Mouse (Mus musculus) liver, embryonic 14.5 days (tissue): ENCODE measurements around the gene Srsf7. TPM values are rescaled to one million over a fixed set of nuclear protein-coding genes. Genes with fewer than 3 reads are reported as not detected.
A peak's percentile ranks its signal among the peaks of the same experiment; 100 is the strongest.
"Not testable (repeated sequence)": the region's sequence is repeated elsewhere in the genome, so short reads cannot be mapped to it uniquely, and the experiment has no call there.

ENCODE experiments used
- ATAC-seq: fragments of 200-750 bp; cut with Nextera tagmentation; 2 replicates; pipeline ENCODE4 v1.8.0; 2017; ENCODE audit warnings: moderate number of reproducible peaks, mild to moderate bottlenecking, moderate library complexity; ENCODE audit not compliant: insufficient read depth
- DNase-seq, 3 experiments: peaks; one replicate each; pipeline ENCODE4 v3.0.0-alpha.2; 2012 to 2013; ENCODE audit warnings: low read depth in 3 of 3, low spot score in 3 of 3
- H3K27ac ChIP-seq: fragments of 300-500 bp; sonication (generic); 2 replicates; pipeline ENCODE4 v1.5.1; 2014; ENCODE audit warnings: moderate library complexity, mild to moderate bottlenecking, control low read depth, inconsistent platforms
- H3K27me3 ChIP-seq: fragments of 300-500 bp; sonication (generic); 2 replicates; pipeline ENCODE4 v1.6.1; 2014; ENCODE audit warnings: mild to moderate bottlenecking, low read length, moderate library complexity; ENCODE audit not compliant: control insufficient read depth, insufficient read depth
- H3K36me3 ChIP-seq: fragments of 300-500 bp; sonication (generic); replicated peaks from 2 replicates; pipeline ENCODE4 v1.6.1; 2014; ENCODE audit warnings: low read depth; ENCODE audit not compliant: control insufficient read depth, insufficient read depth
- H3K4me1 ChIP-seq, 2 experiments: fragments of 200-500 bp in 1 of 2; fragments of 300-500 bp in 1 of 2; sonication (generic) in 1 of 2; replicated peaks; 2 replicates each; pipeline ENCODE4 v1.6.1; 2012 to 2014; ENCODE audit warnings: antibody characterized with exemption in 1 of 2, inconsistent platforms in 1 of 2, low read length in 1 of 2; ENCODE audit not compliant: control insufficient read depth in 2 of 2, insufficient read depth in 2 of 2
- H3K4me2 ChIP-seq: fragments of 300-500 bp; sonication (generic); 2 replicates; pipeline ENCODE4 v1.6.1; 2014; ENCODE audit warnings: low read depth, mild to moderate bottlenecking, control low read depth, moderate library complexity
- H3K4me3 ChIP-seq, 2 experiments: fragments of 200-500 bp in 1 of 2; fragments of 300-500 bp in 1 of 2; sonication (generic) in 1 of 2; 2 replicates each; pipeline ENCODE4 v1.5.1; 2012 to 2014; ENCODE audit warnings: low read depth in 2 of 2, low read length in 2 of 2, mild to moderate bottlenecking in 2 of 2, control low read depth in 1 of 2, inconsistent platforms in 1 of 2, moderate library complexity in 1 of 2; ENCODE audit not compliant: insufficient read depth in 1 of 2
- H3K9ac ChIP-seq: fragments of 300-500 bp; sonication (generic); replicated peaks from 2 replicates; pipeline ENCODE4 v1.6.1; 2014; ENCODE audit warnings: mild to moderate bottlenecking, control low read depth, moderate library complexity
- H3K9me3 ChIP-seq: fragments of 300-500 bp; sonication (generic); 2 replicates; pipeline ENCODE4 v1.6.1; 2016; ENCODE audit warnings: low read length, mixed read lengths; ENCODE audit not compliant: control insufficient read depth
- CTCF ChIP-seq: IDR thresholded peaks from 2 replicates; pipeline ENCODE4 v1.5.1; 2016; ENCODE audit warnings: antibody characterized with exemption, low read depth, control low read depth
- EP300 ChIP-seq: IDR thresholded peaks from 2 replicates; pipeline ENCODE4 v1.6.1; 2016; ENCODE audit warnings: antibody characterized with exemption, low read depth
- WGBS: fragments of 180-500 bp; shearing (Covaris S2); extraction: QIAGEN DNeasy Blood & Tissue Kit; methylation state at CpG from one replicate; pipeline ENCODE4 v1.1.7; 2014; ENCODE audit not compliant: insufficient replicate concordance; 5-methylcytosine and 5-hydroxymethylcytosine counted together
- polyA plus RNA-seq, 2 experiments: library from polyadenylated mRNA; depleted of rRNA in 1 of 2; stranded (reverse) in 1 of 2; unstranded in 1 of 2; fragments of >200 nt; fragmentation: Nextera tagmentation in 1 of 2; extraction: Ambion mirVana in 1 of 2; gene quantifications; 2 replicates each; pipeline versions ENCODE4 v1.2.1 to v1.2.3; 2012 to 2014

Srsf7 gene
- polyA plus RNA-seq, 2 experiments: 146 to 264 TPM

DNA sequence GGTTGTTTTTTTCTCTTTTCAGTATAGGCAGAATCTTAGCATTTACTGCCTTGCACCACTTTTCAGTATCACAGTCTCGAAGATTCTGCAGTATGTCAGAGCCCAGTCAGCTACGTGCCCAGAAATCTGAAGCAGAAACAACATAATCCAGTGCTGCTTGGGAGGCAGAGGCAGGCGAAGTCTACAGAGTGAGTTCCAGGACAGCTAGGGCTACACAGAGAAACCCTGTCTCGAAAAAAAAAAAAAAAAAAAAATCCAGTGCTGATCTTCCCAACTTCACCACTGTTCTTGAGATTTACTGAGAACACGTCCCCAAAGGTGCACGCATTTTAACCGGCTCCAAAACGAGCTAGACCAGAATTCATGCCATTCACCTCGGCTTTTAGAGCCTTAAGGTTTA, 16.7 kb upstream of the Srsf7 start:
- peak overlapping the region; percentile 87 for H3K9ac ChIP-seq
- peaks cover 7 to 8% of the 10 kb centered on the region in 2 experiments; a peak in 3 of 4 replicates for H3K4me1 ChIP-seq
- no peaks in the 10 kb centered on the region; the same call in none of the 2 replicates for H3K36me3 ChIP-seq
- peak overlapping the region; percentile 79; the same call in 1 of the 2 replicates for H3K27ac ChIP-seq
- WGBS: 7% methylated on average over 9 of the region's 9 CpGs
- no peak for TF ChIP-seq EP300
- TF ChIP-seq CTCF: no peak
- peak overlapping the region; percentile 82 for H3K4me2 ChIP-seq
- H3K27me3 ChIP-seq: no peaks in the 10 kb centered on the region
- DNase-seq (no peak), ATAC-seq (peak; percentile 39)
- no peaks in the 10 kb centered on the region for H3K9me3 ChIP-seq
- peak overlapping the region; percentile 75 to 87 for H3K4me3 ChIP-seq

DNA sequence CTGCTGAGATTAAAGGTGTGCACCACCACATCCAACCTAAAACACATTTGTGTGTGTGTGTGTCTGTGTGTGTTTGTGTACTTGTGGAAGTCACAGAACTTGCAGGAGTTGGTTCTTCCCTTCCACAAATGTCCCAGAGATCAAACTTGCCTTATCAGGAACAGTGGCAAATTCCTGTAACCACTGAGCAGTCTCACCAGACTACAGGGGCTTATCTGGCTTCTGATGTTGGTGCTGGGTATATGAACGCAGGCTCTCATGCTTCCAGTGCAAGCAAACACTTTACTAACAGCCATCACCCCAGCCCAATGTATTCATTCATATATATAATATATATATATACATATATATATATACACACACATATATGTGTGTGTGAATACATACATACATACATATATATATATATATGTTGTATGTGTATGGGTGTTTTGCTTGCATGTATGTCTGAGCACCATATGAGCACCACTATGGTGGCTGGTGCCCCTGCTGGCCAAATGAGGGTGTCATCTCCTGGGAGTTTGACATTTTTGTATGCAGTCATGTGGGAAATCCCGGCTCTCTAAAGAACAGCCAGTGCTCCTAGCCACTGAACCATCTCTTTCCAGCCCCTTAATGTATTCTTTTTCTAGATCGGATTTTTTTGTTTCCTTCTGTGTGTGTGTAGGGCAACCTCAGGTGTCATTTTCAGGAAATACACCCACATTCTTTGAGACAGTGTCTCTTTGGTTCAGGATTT, 15.0 kb upstream of the Srsf7 start:
- H3K4me1 ChIP-seq: peaks cover 7 to 8% of the 10 kb centered on the region in 2 experiments; a peak in 3 of 4 replicates
- no peak for TF ChIP-seq EP300
- peak; percentile 58 for TF ChIP-seq CTCF
- no peak overlapping the region for H3K9ac ChIP-seq
- no peaks in the 10 kb centered on the region for H3K36me3 ChIP-seq
- H3K4me3 ChIP-seq: no peak overlapping the region
- 42% methylated on average over 3 of the region's 3 CpGs for WGBS
- H3K4me2 ChIP-seq: no peak overlapping the region
- H3K9me3 ChIP-seq: no peaks in the 10 kb centered on the region
- no peak overlapping the region for H3K27ac ChIP-seq
- ATAC-seq: no peak
- peak in 1 of 3 experiments; percentile 30 for DNase-seq
- H3K27me3 ChIP-seq: no peaks in the 10 kb centered on the region

DNA sequence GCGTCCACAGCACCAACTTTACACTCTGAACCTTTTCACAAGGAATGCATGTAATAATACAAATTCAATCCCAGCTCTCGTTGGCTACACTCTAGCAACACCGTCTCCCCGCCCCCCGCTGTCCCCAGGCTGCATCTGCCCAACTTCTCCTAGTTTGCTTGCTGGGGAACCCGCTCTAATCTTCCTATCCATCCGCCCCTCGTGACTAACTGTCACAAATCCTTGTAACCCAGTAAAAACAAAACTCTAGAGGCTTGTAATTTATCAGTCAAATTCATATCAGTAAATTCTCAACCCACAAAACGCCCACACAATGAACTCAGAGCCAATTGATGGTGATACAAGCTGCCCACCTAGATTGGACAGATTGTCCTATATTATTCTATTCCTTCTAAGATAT, 14.1 kb upstream of the Srsf7 start:
- peaks cover 7 to 8% of the 10 kb centered on the region in 2 experiments; a peak in 3 of 4 replicates for H3K4me1 ChIP-seq
- no peaks in the 10 kb centered on the region for H3K27me3 ChIP-seq
- H3K36me3 ChIP-seq: no peaks in the 10 kb centered on the region
- no peak overlapping the region for H3K27ac ChIP-seq
- H3K9me3 ChIP-seq: no peaks in the 10 kb centered on the region
- DNase-seq (no peak), ATAC-seq (no peak)
- no peak overlapping the region for H3K4me2 ChIP-seq
- no peak for TF ChIP-seq CTCF
- no peak for TF ChIP-seq EP300
- no peak overlapping the region for H3K4me3 ChIP-seq
- WGBS: 31% methylated on average over 9 of the region's 9 CpGs
- no peak overlapping the region for H3K9ac ChIP-seq

DNA sequence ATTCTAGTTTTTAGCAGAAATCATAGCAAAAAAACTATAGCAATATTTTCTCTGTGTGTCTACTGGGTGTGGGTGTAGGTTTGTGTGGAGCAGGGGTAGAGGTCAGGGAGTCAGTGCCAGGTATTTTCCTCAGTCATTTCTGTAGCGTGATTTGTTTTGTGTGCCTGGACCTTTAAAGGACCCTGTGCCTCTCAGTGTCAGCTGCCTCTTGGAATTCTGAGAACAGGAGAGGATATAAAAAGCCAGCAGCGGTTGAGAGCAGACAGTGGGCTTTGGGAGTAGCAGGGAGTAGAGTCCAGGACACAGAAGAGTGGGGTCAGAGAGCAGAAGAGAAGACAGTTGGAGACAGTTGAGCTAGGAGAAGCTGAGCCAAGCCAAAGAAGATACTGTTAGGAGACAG, 13.0 kb upstream of the Srsf7 start:
- TF ChIP-seq EP300: no peak
- Histone ChIP-seq H3K36me3 (no peaks in the 10 kb centered on the region), H3K9me3 (no peaks in the 10 kb centered on the region), H3K4me3 (no peak overlapping the region), H3K4me2 (no peak overlapping the region), H3K27me3 (no peaks in the 10 kb centered on the region), H3K27ac (no peak overlapping the region), H3K9ac (no peak overlapping the region), H3K4me1 (peaks cover 3 to 8% of the 10 kb centered on the region in 2 experiments; a peak in 3 of 4 replicates)
- DNase-seq (no peak), ATAC-seq (no peak)
- WGBS: 71% methylated on average over 2 of the region's 2 CpGs

- not testable (repeated sequence) for DNase-seq, H3K4me3 ChIP-seq
Observed at GRCm38 (mm10) chr17:80213998-80214397, 6.9 kb upstream of the Srsf7 start.

More at GRCm38 (mm10) chr17:80213998-80214397, 6.9 kb upstream of the Srsf7 start:
- not testable (repeated sequence) for H3K9me3 ChIP-seq, H3K9ac ChIP-seq, H3K27me3 ChIP-seq, ATAC-seq, H3K4me1 ChIP-seq, H3K27ac ChIP-seq, H3K36me3 ChIP-seq, H3K4me2 ChIP-seq
- WGBS: 79% methylated on average over 4 of the region's 4 CpGs
